Mouse (Mus musculus): Measurements from ENCODE around the gene Hbp1.

GRCm38 (mm10) chr12:31905696-31906551 is 44.4 kb downstream of the Hbp1 start:
- TF ChIP-seq CTCF (IDR thresholded peaks at IDR 0.05; ENCODE audit: borderline replicate concordance, control insufficient read depth, extremely low read depth, insufficient read depth, low read length, poor library complexity) (no peak), POLR2A (IDR thresholded peaks at IDR 0.05; ENCODE audit: control insufficient read depth, extremely low read depth, insufficient read depth, low read length, poor library complexity) (no peak)

Measured in thymus, adult 2 months (tissue).